Mouse (Mus musculus) frontal cortex, adult 2 months (tissue): ENCODE results near the gene Kif9. TPM values are rescaled to one million over a fixed set of nuclear protein-coding genes. Genes with fewer than 3 reads are reported as not detected.

Experiments
- DNase-seq, 2 experiments: peaks; one replicate each; pipeline ENCODE4 v3.0.0; 2022; ENCODE audit warnings: low spot score in 1 of 2; ENCODE audit errors: extremely low spot score in 1 of 2
- polyA plus RNA-seq: library from polyadenylated mRNA; depleted of rRNA; stranded (reverse); fragments of >200 nt; gene quantifications from 2 replicates; pipeline ENCODE4 v1.2.3, GENCODE M21; 2012; rRNA removed

Kif9 gene
- 4.3 and 4.7 TPM in 2 replicates for polyA plus RNA-seq

GRCm38 (mm10) chr9:110476124-110477091 is at the start of gene Kif9, which contains the start of gene Klhl18:
Kif9 (plus strand) TSS chr9:110476958.
Klhl18 (minus strand) TSS chr9:110476694.
- DNase-seq = peak; percentile 96 to 99

GRCm38 (mm10) chr9:110431241-110431640 is 45.5 kb upstream of the Kif9 start:
- peak; percentile 55 to 73 for DNase-seq

- no peak for DNase-seq
Measured at GRCm38 (mm10) chr9:110433045-110433444, 43.7 kb upstream of the Kif9 start.

GRCm38 (mm10) chr9:110436041-110436440 is 40.7 kb upstream of the Kif9 start:
- DNase-seq = no peak

GRCm38 (mm10) chr9:110440049-110440448 is 36.7 kb upstream of the Kif9 start:
- no peak for DNase-seq

- no peak for DNase-seq
Measured at GRCm38 (mm10) chr9:110440559-110440958, 36.2 kb upstream of the Kif9 start.

GRCm38 (mm10) chr9:110448356-110448755 is 28.4 kb upstream of the Kif9 start:
- no peak for DNase-seq

GRCm38 (mm10) chr9:110448857-110449617 is 27.7 kb upstream of the Kif9 start:
- peak; percentile 57 to 91 for DNase-seq

GRCm38 (mm10) chr9:110452523-110452922 is 24.2 kb upstream of the Kif9 start:
- DNase-seq = no peak

GRCm38 (mm10) chr9:110457926-110458325 is 18.8 kb upstream of the Kif9 start:
- no peak for DNase-seq

GRCm38 (mm10) chr9:110459145-110459727 is 17.5 kb upstream of the Kif9 start:
- DNase-seq = no peak

- DNase-seq = no peak
Measured at GRCm38 (mm10) chr9:110460884-110461815, 15.6 kb upstream of the Kif9 start.

- DNase-seq = no peak
Measured at GRCm38 (mm10) chr9:110462321-110462720, 14.4 kb upstream of the Kif9 start.

GRCm38 (mm10) chr9:110463983-110464591 is 12.7 kb upstream of the Kif9 start:
- no peak for DNase-seq

GRCm38 (mm10) chr9:110465336-110465735 is 11.4 kb upstream of the Kif9 start:
- DNase-seq = no peak

- no peak for DNase-seq
Measured at GRCm38 (mm10) chr9:110466179-110466578, 10.6 kb upstream of the Kif9 start.

GRCm38 (mm10) chr9:110477951-110478350 is 1.2 kb downstream of the Kif9 start:
- no peak for DNase-seq

- DNase-seq = no peak
Measured at GRCm38 (mm10) chr9:110478639-110479038, 1.9 kb downstream of the Kif9 start.

GRCm38 (mm10) chr9:110488841-110489240 is 12.1 kb downstream of the Kif9 start:
- DNase-seq = no peak
